Mouse (Mus musculus) thymus, postnatal 0 days (tissue): ENCODE measurements around the gene Dpm1. TPM values are rescaled to one million over a fixed set of nuclear protein-coding genes. Genes with fewer than 3 reads are reported as not detected.

Experiments used
- DNase-seq: peaks from one replicate; pipeline ENCODE4 v3.0.0-alpha.2; 2015; ENCODE audit warnings: low spot score
- polyA plus RNA-seq: library from polyadenylated mRNA; unstranded; fragments of >200 nt; fragmentation: Nextera tagmentation; extraction: Ambion mirVana; gene quantifications from 2 replicates; pipeline ENCODE4 v1.2.1, GENCODE M21; 2015

The Dpm1 gene
- polyA plus RNA-seq, result 143 and 144 TPM in 2 replicates

- peak; percentile 90 for DNase-seq
Measured at GRCm38 (mm10) chr2:168230026-168230728, at the start of gene Dpm1, which contains the start of the genes Gm20716 and Mocs3. Dpm1 (minus strand) TSS chr2:168230591. Gm20716 (minus strand) TSS chr2:168230364. Mocs3 (plus strand) TSS chr2:168230622.

- DNase-seq, result peak; percentile 55
Measured at GRCm38 (mm10) chr2:168274374-168274935, 44.1 kb upstream of the Dpm1 start.

DNA sequence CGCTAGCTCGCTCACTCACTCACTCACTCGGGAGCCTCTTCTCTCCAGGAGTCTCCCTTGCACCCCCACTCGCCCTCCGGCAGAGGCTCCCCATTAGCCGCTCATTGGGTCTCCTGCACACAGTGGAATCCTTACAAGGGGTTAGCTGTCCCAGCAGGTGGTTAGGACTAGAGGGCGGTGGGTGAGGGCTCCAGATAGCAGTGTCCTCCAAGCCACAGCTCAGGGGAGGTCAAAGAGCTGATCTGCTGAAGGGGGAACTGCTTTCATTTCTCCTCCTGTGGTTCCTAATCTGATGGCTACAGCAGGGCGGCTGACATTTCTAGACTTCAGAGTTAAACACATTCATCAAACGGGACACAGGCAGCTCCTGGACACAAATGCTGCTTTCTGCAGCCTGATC lies 43.0 kb upstream of the Dpm1 start:
- DNase-seq, result no peak

GRCm38 (mm10) chr2:168268033-168268432 lies 37.6 kb upstream of the Dpm1 start:
- DNase-seq, result peak; percentile 26

GRCm38 (mm10) chr2:168260900-168261299 lies 30.5 kb upstream of the Dpm1 start:
- DNase-seq, result no peak

- no peak for DNase-seq
Measured at GRCm38 (mm10) chr2:168260124-168260523, 29.7 kb upstream of the Dpm1 start.

GRCm38 (mm10) chr2:168259046-168259445 lies 28.7 kb upstream of the Dpm1 start:
- DNase-seq, result no peak

- no peak for DNase-seq
Measured at GRCm38 (mm10) chr2:168257188-168257587, 26.8 kb upstream of the Dpm1 start.

- DNase-seq, result no peak
Measured at GRCm38 (mm10) chr2:168256506-168256905, 26.1 kb upstream of the Dpm1 start.

- no peak for DNase-seq
Measured at GRCm38 (mm10) chr2:168253822-168254221, 23.4 kb upstream of the Dpm1 start.

GRCm38 (mm10) chr2:168252639-168253292 lies 22.4 kb upstream of the Dpm1 start:
- DNase-seq, result peak; percentile 79

- DNase-seq, result peak; percentile 85
Measured at GRCm38 (mm10) chr2:168250270-168250669, 19.9 kb upstream of the Dpm1 start.

DNA sequence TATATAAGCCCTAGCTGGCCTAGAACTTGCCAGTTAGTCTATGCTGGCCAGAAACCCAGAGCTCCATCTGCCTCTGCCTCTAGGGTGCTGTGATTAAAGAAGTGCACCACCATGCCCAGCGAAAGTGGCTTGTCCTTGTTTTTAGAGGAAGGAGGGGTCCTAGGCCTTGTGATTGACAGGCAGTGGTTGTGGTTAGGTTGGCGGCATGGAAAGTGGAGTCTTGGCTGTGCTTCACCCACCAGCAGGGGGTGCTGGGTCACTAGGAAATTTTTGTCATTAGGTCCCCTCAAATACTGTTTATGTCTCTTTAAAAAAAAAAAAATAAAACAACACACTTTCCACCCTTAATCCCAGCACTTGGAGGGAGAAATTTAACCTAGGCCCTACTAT lies 18.5 kb upstream of the Dpm1 start:
- peak; percentile 45 for DNase-seq

GRCm38 (mm10) chr2:168248167-168248855 lies 17.9 kb upstream of the Dpm1 start:
- DNase-seq, result no peak

DNA sequence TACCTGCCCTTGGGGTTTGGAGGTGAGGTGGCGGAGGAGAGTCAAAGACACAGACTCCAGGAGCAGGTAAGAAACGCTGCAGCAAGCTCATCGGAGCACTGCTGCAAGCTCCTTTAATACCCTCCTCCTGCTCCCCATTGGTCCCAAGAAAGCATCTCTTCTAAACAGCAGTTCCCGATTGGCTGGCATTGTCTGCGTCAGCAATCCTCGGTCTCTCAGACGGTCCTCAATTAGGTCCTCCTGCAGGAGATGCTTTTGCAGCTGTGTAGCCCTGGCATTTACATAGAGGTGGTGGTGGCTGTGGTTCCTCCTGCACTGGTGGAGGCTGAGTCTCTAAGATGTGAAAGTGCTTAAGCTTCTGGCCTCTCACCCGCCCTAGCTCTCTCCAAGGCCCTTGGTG lies 15.2 kb upstream of the Dpm1 start:
- DNase-seq, result no peak

DNA sequence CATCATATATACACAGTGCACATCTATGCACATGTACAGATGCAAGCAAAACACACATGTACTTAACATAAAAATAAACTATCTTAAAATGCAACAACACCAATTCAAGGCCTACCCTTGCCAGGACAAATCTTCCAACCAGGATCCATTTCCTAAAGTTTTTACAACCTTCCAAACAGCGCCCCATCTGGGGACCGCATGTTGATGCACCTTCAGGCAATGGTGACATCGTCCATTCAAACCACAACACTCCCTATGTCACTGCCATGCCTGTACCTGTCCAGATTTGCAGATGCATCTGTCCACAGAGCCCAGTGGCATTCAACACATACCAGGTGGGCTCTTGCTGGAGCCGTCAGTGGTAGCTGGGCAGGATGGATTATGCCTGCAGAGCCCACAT lies 12.9 kb upstream of the Dpm1 start:
- no peak for DNase-seq

DNA sequence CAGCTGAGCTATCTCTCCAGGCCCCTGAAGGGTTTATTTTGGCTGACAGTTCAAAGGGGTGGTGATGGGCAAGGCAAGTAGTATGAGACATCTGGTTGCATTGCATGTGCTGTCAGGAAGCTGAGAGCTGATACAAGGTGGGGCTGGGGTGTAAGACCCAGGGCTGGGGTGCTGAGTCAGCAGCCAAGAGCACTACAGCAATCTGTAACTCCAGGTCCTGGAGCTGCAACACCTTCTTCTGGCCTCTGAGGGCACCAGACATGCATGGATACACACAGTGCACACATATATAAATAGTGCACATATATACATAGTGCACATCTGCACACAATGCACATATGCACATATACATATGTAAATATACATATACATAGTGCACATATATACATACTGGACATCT lies 12.4 kb upstream of the Dpm1 start:
- no peak for DNase-seq

- DNase-seq, result no peak
Measured at GRCm38 (mm10) chr2:168238335-168238734, 7.9 kb upstream of the Dpm1 start.

DNA sequence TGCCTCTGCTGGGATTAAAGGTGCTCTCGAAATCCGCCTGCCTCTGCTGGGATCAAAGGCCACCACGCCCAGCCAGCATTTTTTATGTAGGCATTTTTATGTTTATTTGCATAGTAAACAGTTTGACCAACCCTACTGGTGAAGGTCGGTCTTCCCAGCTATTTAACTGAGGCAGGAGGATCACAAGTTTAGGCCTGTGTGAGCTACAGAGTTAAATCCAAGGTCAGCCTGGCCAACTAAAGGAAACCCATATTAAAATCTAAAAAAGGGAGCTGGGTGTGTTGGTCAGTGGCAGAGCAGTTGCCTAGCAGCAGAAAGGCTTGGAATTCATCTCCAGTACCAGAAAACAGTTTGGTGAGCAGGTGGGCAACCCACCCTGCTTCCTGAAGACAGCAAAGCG lies 2.9 kb upstream of the Dpm1 start:
- no peak for DNase-seq

DNA sequence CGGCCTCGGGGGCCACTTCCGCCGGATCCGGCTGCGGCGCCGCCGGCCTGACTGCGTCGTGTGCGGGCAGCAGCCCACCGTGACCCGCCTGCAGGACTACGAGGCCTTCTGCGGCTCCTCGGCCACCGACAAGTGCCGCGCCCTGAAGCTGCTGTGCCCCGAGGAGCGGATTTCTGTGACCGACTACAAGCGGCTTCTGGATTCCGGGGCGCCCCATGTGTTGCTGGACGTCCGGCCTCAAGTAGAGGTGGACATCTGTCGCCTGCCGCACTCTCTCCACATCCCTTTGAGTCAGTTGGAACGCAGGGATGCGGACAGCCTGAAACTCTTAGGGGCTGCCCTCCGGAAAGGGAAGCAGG lies 1.1 kb upstream of the Dpm1 start:
- no peak for DNase-seq

GRCm38 (mm10) chr2:168230773-168231470 lies 531 bp upstream of the Dpm1 start:
- DNase-seq, result peak; percentile 16
